Mouse (Mus musculus) C2C12 (cell line): ENCODE results near the gene Dcaf11. TPM values are rescaled to one million over a fixed set of nuclear protein-coding genes. Genes with fewer than 3 reads are reported as not detected.

Experiments
- H3K27me3 ChIP-seq: one replicate; pipeline ENCODE4 v1.6.1; 2011; ENCODE audit not compliant: control insufficient read depth, insufficient read depth, insufficient read length
- H3K36me3 ChIP-seq: one replicate; pipeline ENCODE4 v1.6.1; 2011; ENCODE audit not compliant: control insufficient read depth, insufficient read depth
- H3K4me3 ChIP-seq: one replicate; pipeline ENCODE4 v1.5.1; 2011; ENCODE audit warnings: mild to moderate bottlenecking, control low read depth; ENCODE audit not compliant: poor library complexity, insufficient read depth, severe bottlenecking
- H3K79me2 ChIP-seq: one replicate; pipeline ENCODE4 v1.6.1; 2011; ENCODE audit not compliant: control insufficient read depth, insufficient read depth
- H3K79me3 ChIP-seq: one replicate; pipeline ENCODE4 v1.6.1; 2011; ENCODE audit warnings: low read depth, control low read depth
- H3ac ChIP-seq: one replicate; pipeline ENCODE3; 2011; ENCODE audit warnings: low read depth; ENCODE audit not compliant: control insufficient read depth, insufficient read length
- CEBPB ChIP-seq: IDR thresholded peaks from one replicate; pipeline ENCODE4 v1.6.1; 2011; ENCODE audit warnings: low read depth, mild to moderate bottlenecking, control low read depth, moderate library complexity
- CTCF ChIP-seq: IDR thresholded peaks from one replicate; pipeline ENCODE4 v1.5.1; 2011; ENCODE audit not compliant: control insufficient read depth, insufficient read depth, insufficient read length
- FOSL1 ChIP-seq: IDR thresholded peaks from one replicate; pipeline ENCODE4 v1.8.0; 2011; ENCODE audit warnings: mild to moderate bottlenecking, low read length; ENCODE audit not compliant: poor library complexity, insufficient read depth, severe bottlenecking
- MAX ChIP-seq: IDR thresholded peaks from one replicate; pipeline ENCODE4 v1.6.1; 2011; ENCODE audit warnings: mild to moderate bottlenecking, control low read depth
- MYOD1 ChIP-seq: IDR thresholded peaks from one replicate; pipeline ENCODE4 v1.6.1; 2011; ENCODE audit warnings: low read depth; ENCODE audit not compliant: control insufficient read depth, insufficient read length
- MYOG ChIP-seq: IDR thresholded peaks from one replicate; pipeline ENCODE4 v1.6.1; 2011; ENCODE audit not compliant: control insufficient read depth, insufficient read length; ENCODE audit errors: extremely low read depth
- USF1 ChIP-seq: IDR thresholded peaks from one replicate; pipeline ENCODE4 v1.6.1; 2011; ENCODE audit warnings: low read depth, mild to moderate bottlenecking, control low read depth, moderate library complexity
- polyA plus RNA-seq: library from polyadenylated mRNA; unstranded; fragments of >200 nt; fragmentation: generic; extraction: Trizol; gene quantifications from one replicate; pipeline ENCODE4 v1.2.1, GENCODE M21; 2012; ENCODE audit warnings: missing spikeins

Dcaf11 gene
- polyA plus RNA-seq, 1 experiment, result 15.8 TPM

- Histone ChIP-seq H3ac (no peak overlapping the region), H3K36me3 (no peaks in the 10 kb centered on the region), H3K79me3 (no peaks in the 10 kb centered on the region), H3K79me2 (no peaks in the 10 kb centered on the region), H3K27me3 (peaks cover 38% of the 10 kb centered on the region), H3K4me3 (no peak overlapping the region)
- TF ChIP-seq USF1 (peak; percentile 91), MYOG (no peak), CTCF (no peak)
Observed at GRCm38 (mm10) chr14:55527940-55528339, 31.9 kb upstream of the Dcaf11 start.

GRCm38 (mm10) chr14:55536116-55536745 is 23.6 kb upstream of the Dcaf11 start:
- Histone ChIP-seq H3K27me3 (peaks cover 16% of the 10 kb centered on the region), H3K36me3 (no peaks in the 10 kb centered on the region)
- TF ChIP-seq CTCF (peak; percentile 72), CEBPB (no peak), MYOD1 (no peak), USF1 (no peak), FOSL1 (no peak), MYOG (no peak), MAX (no peak)

GRCm38 (mm10) chr14:55540067-55540786 is 19.6 kb upstream of the Dcaf11 start, which contains the start of gene Pck2:
Pck2 (plus strand) TSS chr14:55540266.
- H3K79me3 ChIP-seq, result no peaks in the 10 kb centered on the region
- TF ChIP-seq MAX, result peak; percentile 66
- TF ChIP-seq USF1, result no peak
- H3K36me3 ChIP-seq, result peaks cover 20% of the 10 kb centered on the region
- H3K79me2 ChIP-seq, result peaks cover 20% of the 10 kb centered on the region
- peak within 1 kb of the TSS; percentile 50 for H3K4me3 ChIP-seq
- H3K27me3 ChIP-seq, result no peaks in the 10 kb centered on the region
- H3ac ChIP-seq, result peak within 1 kb of the TSS; percentile 81

More at GRCm38 (mm10) chr14:55536116-55536745, 23.6 kb upstream of the Dcaf11 start:
- Histone ChIP-seq H3ac (no peak overlapping the region), H3K79me3 (no peaks in the 10 kb centered on the region), H3K4me3 (no peak overlapping the region), H3K79me2 (peaks cover 8% of the 10 kb centered on the region)

GRCm38 (mm10) chr14:55540787-55541321 is 19.0 kb upstream of the Dcaf11 start:
- Histone ChIP-seq H3K79me3 (no peaks in the 10 kb centered on the region), H3ac (peak overlapping the region; percentile 81), H3K27me3 (no peaks in the 10 kb centered on the region), H3K79me2 (peaks cover 20% of the 10 kb centered on the region), H3K36me3 (peaks cover 27% of the 10 kb centered on the region), H3K4me3 (peak overlapping the region; percentile 50)
- TF ChIP-seq MYOD1 (no peak), USF1 (no peak)

- no peak for TF ChIP-seq MAX
- TF ChIP-seq USF1, result no peak
- no peak for TF ChIP-seq MYOG
- no peak for TF ChIP-seq FOSL1
- no peak for TF ChIP-seq CTCF
- no peak for TF ChIP-seq CEBPB
- no peak for TF ChIP-seq MYOD1
- Histone ChIP-seq H3K36me3 (peaks cover 34% of the 10 kb centered on the region), H3K79me2 (peaks cover 20% of the 10 kb centered on the region), H3K4me3 (no peak overlapping the region), H3ac (no peak overlapping the region), H3K79me3 (no peaks in the 10 kb centered on the region), H3K27me3 (no peaks in the 10 kb centered on the region)
Observed at GRCm38 (mm10) chr14:55542268-55542667, 17.5 kb upstream of the Dcaf11 start.

DNA sequence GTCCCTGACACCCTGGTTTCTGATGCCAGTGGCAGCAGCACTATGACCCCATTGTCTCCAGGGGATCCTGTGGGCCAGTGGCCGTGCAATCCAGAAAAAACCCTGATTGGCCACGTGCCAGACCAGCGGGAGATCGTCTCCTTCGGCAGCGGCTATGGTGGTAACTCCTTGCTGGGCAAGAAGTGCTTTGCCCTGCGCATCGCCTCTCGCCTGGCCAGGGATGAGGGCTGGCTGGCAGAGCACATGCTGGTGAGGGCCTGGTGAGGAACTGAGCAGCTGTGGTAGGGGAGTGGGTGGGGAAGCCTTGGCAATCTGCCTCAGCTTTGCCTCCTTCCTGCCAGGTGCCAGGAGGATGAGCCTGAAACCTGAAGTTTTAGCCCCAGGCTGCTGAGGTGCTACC is 15.5 kb upstream of the Dcaf11 start:
- Histone ChIP-seq H3K36me3 (peaks cover 53% of the 10 kb centered on the region), H3ac (no peak overlapping the region), H3K27me3 (no peaks in the 10 kb centered on the region), H3K79me3 (no peaks in the 10 kb centered on the region), H3K4me3 (no peak overlapping the region), H3K79me2 (peaks cover 20% of the 10 kb centered on the region)
- TF ChIP-seq CTCF (no peak), MAX (no peak), CEBPB (no peak)
